Mouse (Mus musculus) olfactory bulb, adult 2 months (tissue): ENCODE measurements around the gene Nell1.

Experiments used
- CTCF ChIP-seq: fragments of 200-500 bp; IDR thresholded peaks from 2 replicates; pipeline ENCODE4 v1.5.1; 2012; ENCODE audit warnings: low read depth, mild to moderate bottlenecking, low read length, moderate library complexity; ENCODE audit not compliant: insufficient read depth
- POLR2A ChIP-seq: fragments of 200-500 bp; IDR thresholded peaks from 2 replicates; pipeline ENCODE4 v1.6.1; 2012; ENCODE audit warnings: mild to moderate bottlenecking, low read depth, low read length, moderate library complexity; ENCODE audit not compliant: insufficient read depth

- TF ChIP-seq CTCF (no peak), POLR2A (no peak)
Observed at GRCm38 (mm10) chr7:49999321-49999720, 24.7 kb downstream of the Nell1 start.
